Comparison of ENCODE assay signal across 20 mouse cellular contexts in genomic region chr14:104086381-104086780, GRCm38 (mm10).
A peak's percentile ranks its signal among the peaks of the same experiment; 100 is the strongest.
DNase-seq lines count a peak whose midpoint lies in the region; ATAC-seq lines count a peak whose summit lies in the region.
"Had no signal": no experiment of that assay in that cellular context is flagged by ENCODE, and none has a peak within 500 bp of the region (broad histone marks: within the 10 kb centered on the region; RNA-seq: fewer than 3 reads in every experiment).

No protein-coding gene starts in this region.

- H3K4me1 ChIP-seq in forebrain, embryonic 11.5 days (replicated peaks; ENCODE audit: control insufficient read depth, insufficient read depth, low read length), result 0 out of 2 replicates have a peak, but pooled peaks cover 2% of the 10 kb centered on the region
- H3K4me1 ChIP-seq in forebrain, embryonic 15.5 days, result no peaks in the 10 kb centered on the region
- H3K4me1 ChIP-seq in hindbrain, embryonic 12.5 days, result peaks cover 6% of the 10 kb centered on the region; the same call in 1 of the 2 replicates
- H3K4me1 ChIP-seq in midbrain, embryonic 15.5 days, result no peaks in the 10 kb centered on the region
- H3K4me1 ChIP-seq: embryonic facial prominence, embryonic 12.5 days; intestine, embryonic 15.5 days; limb, embryonic 15.5 days had no signal

- no peak overlapping the region for H3K9ac ChIP-seq in forebrain, embryonic 11.5 days (ENCODE audit: low read length)
- no peak overlapping the region for H3K9ac ChIP-seq in forebrain, embryonic 15.5 days (replicated peaks)
- no peak overlapping the region for H3K9ac ChIP-seq in hindbrain, embryonic 12.5 days
- H3K9ac ChIP-seq in midbrain, embryonic 15.5 days, result no peak overlapping the region
- H3K9ac ChIP-seq: embryonic facial prominence, embryonic 12.5 days; intestine, embryonic 15.5 days; limb, embryonic 15.5 days had no signal

- H3K9me3 ChIP-seq in forebrain, embryonic 11.5 days (ENCODE audit: control insufficient read depth, low read length), result no peaks in the 10 kb centered on the region
- H3K9me3 ChIP-seq in forebrain, embryonic 15.5 days, result no peaks in the 10 kb centered on the region
- no peaks in the 10 kb centered on the region for H3K9me3 ChIP-seq in hindbrain, embryonic 12.5 days (replicated peaks)
- H3K9me3 ChIP-seq in midbrain, embryonic 15.5 days, result no peaks in the 10 kb centered on the region
- H3K9me3 ChIP-seq: embryonic facial prominence, embryonic 12.5 days; intestine, embryonic 15.5 days; limb, embryonic 15.5 days had no signal

- no peak overlapping the region for H3K27ac ChIP-seq in forebrain, embryonic 11.5 days (ENCODE audit: low read depth, low read length)
- no peak overlapping the region for H3K27ac ChIP-seq in forebrain, embryonic 15.5 days (replicated peaks)
- H3K27ac ChIP-seq in hindbrain, embryonic 12.5 days, result no peak overlapping the region
- H3K27ac ChIP-seq in midbrain, embryonic 15.5 days, result no peak overlapping the region
- H3K27ac ChIP-seq: embryonic facial prominence, embryonic 12.5 days; intestine, embryonic 15.5 days; limb, embryonic 15.5 days had no signal

- no peak for DNase-seq in forebrain, embryonic 11.5 days (ENCODE audit: low spot score)
- peak; percentile 37 for DNase-seq in embryo, embryonic 11 days
- no peak for DNase-seq in lung, postnatal 14 days
- no peak for DNase-seq in urinary bladder, postnatal 14 days (ENCODE audit: low spot score)
- DNase-seq in frontal cortex, postnatal 14 days (ENCODE audit: low spot score in 2 of 2), result no peak
- DNase-seq: adrenal gland, postnatal 14 days; cerebellum, adult 9-11 months; gastrocnemius, postnatal 10 days; kidney, postnatal 14 days; lung, adult 18-20 months; lung, postnatal 4 days; right cerebral cortex, postnatal 4 days had no signal

- H3K4me3 ChIP-seq in forebrain, embryonic 11.5 days (ENCODE audit: low read depth, low read length), result no peak overlapping the region
- no peak overlapping the region for H3K4me3 ChIP-seq in forebrain, embryonic 15.5 days
- H3K4me3 ChIP-seq in hindbrain, embryonic 12.5 days, result no peak overlapping the region
- no peak overlapping the region for H3K4me3 ChIP-seq in midbrain, embryonic 15.5 days
- H3K4me3 ChIP-seq: embryonic facial prominence, embryonic 12.5 days; intestine, embryonic 15.5 days; limb, embryonic 15.5 days; myocyte had no signal

- no peaks in the 10 kb centered on the region for H3K27me3 ChIP-seq in forebrain, embryonic 11.5 days (ENCODE audit: control insufficient read depth, insufficient read depth, low read length)
- no peaks in the 10 kb centered on the region for H3K27me3 ChIP-seq in forebrain, embryonic 15.5 days
- H3K27me3 ChIP-seq in hindbrain, embryonic 12.5 days, result no peaks in the 10 kb centered on the region
- H3K27me3 ChIP-seq in midbrain, embryonic 15.5 days (replicated peaks), result no peaks in the 10 kb centered on the region
- H3K27me3 ChIP-seq: CH12.LX; embryonic facial prominence, embryonic 12.5 days; intestine, embryonic 15.5 days; limb, embryonic 15.5 days had no signal

- ATAC-seq in forebrain, embryonic 11.5 days (replicated peaks; ENCODE audit: low FRiP score), result peak; percentile 87
- no peak for ATAC-seq in forebrain, embryonic 15.5 days (replicated peaks)
- ATAC-seq in hindbrain, embryonic 12.5 days (ENCODE audit: low FRiP score), result peak; percentile 86
- ATAC-seq in midbrain, embryonic 15.5 days (replicated peaks), result peak; percentile 39; the same call in 1 of the 2 replicates
- ATAC-seq: intestine, embryonic 15.5 days had no signal

- H3K36me3 ChIP-seq in forebrain, embryonic 11.5 days (ENCODE audit: control insufficient read depth, insufficient read depth, low read length), result no peaks in the 10 kb centered on the region
- no peaks in the 10 kb centered on the region for H3K36me3 ChIP-seq in forebrain, embryonic 15.5 days
- no peaks in the 10 kb centered on the region for H3K36me3 ChIP-seq in hindbrain, embryonic 12.5 days
- no peaks in the 10 kb centered on the region for H3K36me3 ChIP-seq in midbrain, embryonic 15.5 days (replicated peaks)
- H3K36me3 ChIP-seq: embryonic facial prominence, embryonic 12.5 days; intestine, embryonic 15.5 days; limb, embryonic 15.5 days had no signal

- no peak overlapping the region for H3K4me2 ChIP-seq in forebrain, embryonic 11.5 days (ENCODE audit: low read depth, low read length, severe bottlenecking)
- no peak overlapping the region for H3K4me2 ChIP-seq in forebrain, embryonic 15.5 days (replicated peaks)
- no peak overlapping the region for H3K4me2 ChIP-seq in hindbrain, embryonic 12.5 days (replicated peaks)
- H3K4me2 ChIP-seq in midbrain, embryonic 15.5 days, result no peak overlapping the region
- H3K4me2 ChIP-seq: embryonic facial prominence, embryonic 12.5 days; intestine, embryonic 15.5 days; limb, embryonic 15.5 days had no signal

- 79% methylated on average over 2 of the region's 2 CpGs for WGBS in forebrain, embryonic 11.5 days
- WGBS in forebrain, embryonic 15.5 days, result 76% methylated on average over 2 of the region's 2 CpGs
- 42% methylated on average over 2 of the region's 2 CpGs for WGBS in hindbrain, embryonic 12.5 days
- WGBS in midbrain, embryonic 15.5 days, result 65% methylated on average over 2 of the region's 2 CpGs
